Mouse (Mus musculus): ENCODE measurements around the gene Rab4b.

The Rab4b gene

DNA sequence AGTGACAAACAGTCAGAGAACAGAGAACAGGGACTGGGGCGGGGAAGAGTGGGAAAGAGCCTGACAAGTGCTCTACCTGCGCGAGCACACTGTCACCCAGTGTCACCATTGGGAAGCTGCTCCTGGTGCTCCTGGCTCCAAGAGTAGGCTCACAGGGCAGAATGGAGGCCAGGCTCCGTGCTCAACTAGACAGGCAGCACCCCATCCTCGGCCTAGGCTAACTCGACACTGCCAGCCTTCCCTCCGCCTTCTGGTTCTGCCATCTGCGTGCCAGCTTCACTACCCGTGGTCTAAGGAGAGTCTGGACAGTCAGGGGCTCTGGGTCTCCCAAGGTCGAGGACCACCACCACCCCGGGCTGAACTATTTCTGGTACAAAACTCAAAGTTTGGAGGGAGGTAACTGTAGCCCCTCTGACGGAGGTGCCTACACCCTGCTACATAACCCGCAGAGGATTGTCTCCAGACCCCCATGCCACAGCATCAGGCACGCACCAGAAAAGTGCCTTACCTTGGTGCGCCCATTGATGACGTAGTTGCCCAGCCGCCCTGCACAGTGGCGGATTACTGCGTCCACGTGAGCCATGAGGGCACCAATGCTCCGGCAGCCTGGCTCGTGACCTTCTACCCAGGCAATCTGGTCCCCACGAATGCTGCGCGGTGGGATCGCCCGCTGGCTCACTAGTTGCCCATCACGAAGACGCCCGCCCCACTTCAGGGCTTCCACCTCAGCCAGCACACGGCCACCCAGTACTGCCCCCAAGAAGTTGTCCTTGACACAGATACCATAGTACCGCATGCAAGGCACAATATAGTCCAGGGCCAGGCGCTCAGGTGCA lies 14.4 kb downstream of the Rab4b start:
- in situ Hi-C loops (cut with MboI; ENCODE audit: low pct_unique_long_range_greater_than_20kb in 1 of 2, low sequenced_read_pairs in 2 of 2, unreplicated experiment in 1 of 2), result no loop called here

DNA sequence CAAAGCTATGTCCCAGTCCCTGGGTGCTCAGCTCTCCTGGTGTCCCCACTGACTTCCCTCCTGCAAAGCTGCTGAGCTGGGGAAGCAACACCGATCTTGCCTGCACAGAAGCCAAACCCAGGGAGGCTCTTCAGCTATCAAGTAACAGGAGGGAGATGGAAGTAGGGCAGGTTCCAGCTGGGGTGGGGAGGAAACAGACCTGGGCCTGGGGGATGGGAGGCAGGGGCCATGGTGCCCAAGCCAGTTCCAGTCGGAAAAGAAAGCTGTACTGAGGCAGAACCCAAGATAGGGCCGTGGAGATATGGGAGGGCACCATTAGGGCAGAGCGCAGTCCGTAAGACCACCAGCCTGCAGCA lies 15.3 kb downstream of the Rab4b start:
- in situ Hi-C loops (cut with MboI; ENCODE audit: low pct_unique_long_range_greater_than_20kb in 1 of 2, low sequenced_read_pairs in 2 of 2, unreplicated experiment in 1 of 2), result no loop called here

DNA sequence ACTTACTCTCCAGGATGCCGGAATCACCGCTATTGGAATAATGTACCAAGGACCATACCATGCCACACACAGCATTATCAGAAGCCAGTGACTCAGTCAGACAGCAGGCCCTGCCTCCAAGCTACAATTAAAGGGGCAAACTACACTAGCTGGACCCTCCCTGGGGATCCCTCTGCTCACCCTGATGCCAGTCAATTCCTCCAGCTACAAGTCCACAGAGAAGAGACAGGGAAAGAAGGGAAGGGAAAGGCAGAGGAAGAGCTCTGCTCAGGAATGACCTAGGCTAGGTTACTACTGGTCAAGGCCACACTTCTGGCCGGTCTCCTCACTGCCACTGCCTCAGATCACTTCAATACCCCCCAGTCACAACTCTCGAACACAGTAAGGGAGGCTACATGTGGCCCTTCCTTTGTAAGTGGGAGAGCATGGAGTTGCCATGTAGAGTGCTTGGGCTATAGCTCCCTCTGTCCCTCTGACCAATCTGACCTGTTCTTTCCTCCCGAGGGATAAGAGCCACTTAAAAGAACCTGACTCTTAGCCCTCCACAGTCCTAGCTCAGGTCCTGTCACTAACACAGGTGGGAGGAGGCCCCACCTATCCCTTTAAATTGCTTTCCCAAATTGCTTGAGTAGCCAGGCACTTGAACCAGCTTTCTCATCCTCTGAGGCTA lies 15.8 kb downstream of the Rab4b start:
- in situ Hi-C loops (cut with MboI; ENCODE audit: low pct_unique_long_range_greater_than_20kb in 1 of 2, low sequenced_read_pairs in 2 of 2, unreplicated experiment in 1 of 2), result no loop called here

DNA sequence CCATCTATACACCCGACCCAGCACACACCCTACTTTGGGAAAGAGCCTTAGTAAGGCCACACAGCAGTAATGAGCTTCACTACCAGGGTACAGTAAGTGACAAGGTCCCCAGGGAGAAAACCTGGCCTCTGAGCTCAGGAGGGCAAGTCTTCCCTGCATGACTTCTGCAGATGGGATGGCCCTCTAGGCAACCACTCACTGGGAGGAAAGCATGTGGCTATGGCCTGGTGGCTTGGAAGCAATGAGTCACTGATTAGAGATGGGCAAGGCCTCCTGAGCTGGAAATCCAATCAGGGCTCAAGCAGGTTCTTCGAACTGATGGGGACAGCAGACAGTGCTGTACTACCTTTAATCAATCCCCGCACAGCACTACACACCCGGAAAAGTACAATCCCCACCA lies 17.0 kb downstream of the Rab4b start:
- in situ Hi-C loops (cut with MboI; ENCODE audit: low pct_unique_long_range_greater_than_20kb in 1 of 2, low sequenced_read_pairs in 2 of 2, unreplicated experiment in 1 of 2), result no loop called here

DNA sequence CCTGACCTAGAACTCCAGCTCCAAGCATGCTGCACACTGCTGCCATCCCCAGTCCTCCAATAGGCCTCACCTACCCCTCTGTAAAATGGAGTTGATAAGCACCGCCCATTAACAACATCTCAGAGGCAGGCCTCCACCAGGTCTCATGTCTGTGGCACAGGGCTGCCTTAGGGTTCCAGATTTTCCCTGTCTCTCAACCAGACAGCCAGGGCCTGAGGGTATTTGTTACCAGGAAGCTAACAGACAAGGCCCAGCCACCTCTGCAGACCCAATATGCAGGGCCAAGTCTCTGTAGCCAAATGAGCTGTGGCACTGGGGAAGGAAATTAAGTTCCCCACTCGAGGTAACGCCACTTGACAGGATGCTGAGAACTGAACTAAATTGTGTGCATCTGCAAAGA lies 17.8 kb downstream of the Rab4b start:
- in situ Hi-C loops (cut with MboI; ENCODE audit: low pct_unique_long_range_greater_than_20kb in 1 of 2, low sequenced_read_pairs in 2 of 2, unreplicated experiment in 1 of 2), result no loop called here

DNA sequence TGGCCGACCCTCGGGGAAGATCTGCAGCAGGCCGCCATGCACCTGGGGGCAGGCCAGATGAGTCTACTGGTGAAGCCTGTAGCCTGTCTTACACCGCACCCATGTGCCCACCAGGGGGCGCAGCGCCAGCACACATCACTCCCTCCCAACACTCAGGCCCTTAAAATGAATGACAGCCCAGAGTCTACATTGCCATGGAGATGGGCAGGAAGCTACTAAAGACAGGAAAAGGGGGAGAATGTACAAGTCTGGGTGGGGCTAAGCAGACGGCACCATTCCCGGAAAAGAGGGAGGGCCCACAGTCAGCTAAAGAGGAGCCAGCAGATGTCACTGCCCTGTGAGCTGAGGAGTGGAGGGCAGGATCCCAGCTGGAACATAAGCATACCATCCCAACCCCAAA lies 18.8 kb downstream of the Rab4b start:
- in situ Hi-C loops (cut with MboI; ENCODE audit: low pct_unique_long_range_greater_than_20kb in 1 of 2, low sequenced_read_pairs in 2 of 2, unreplicated experiment in 1 of 2), result no loop called here

DNA sequence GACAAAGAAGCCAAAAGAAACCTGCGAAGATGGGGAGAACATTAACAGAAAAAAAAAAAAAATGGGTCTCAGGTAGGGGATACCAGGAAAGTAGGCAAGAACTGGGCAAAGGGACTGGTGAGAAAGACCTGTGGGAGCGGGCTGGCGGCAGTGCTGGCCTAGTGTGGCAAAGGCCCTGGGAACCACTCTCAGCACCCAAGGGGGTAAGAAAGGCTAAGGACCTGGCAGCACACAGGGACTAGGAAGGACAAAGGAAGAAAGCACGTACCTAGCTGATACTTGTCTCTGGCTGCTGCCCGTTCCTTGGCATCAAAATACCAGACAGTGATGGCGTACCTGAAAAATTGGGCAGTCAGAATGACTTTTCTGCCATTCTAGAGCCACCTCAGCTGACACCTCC lies 19.4 kb downstream of the Rab4b start:
- in situ Hi-C loops (cut with MboI; ENCODE audit: low pct_unique_long_range_greater_than_20kb in 1 of 2, low sequenced_read_pairs in 2 of 2, unreplicated experiment in 1 of 2), result no loop called here

DNA sequence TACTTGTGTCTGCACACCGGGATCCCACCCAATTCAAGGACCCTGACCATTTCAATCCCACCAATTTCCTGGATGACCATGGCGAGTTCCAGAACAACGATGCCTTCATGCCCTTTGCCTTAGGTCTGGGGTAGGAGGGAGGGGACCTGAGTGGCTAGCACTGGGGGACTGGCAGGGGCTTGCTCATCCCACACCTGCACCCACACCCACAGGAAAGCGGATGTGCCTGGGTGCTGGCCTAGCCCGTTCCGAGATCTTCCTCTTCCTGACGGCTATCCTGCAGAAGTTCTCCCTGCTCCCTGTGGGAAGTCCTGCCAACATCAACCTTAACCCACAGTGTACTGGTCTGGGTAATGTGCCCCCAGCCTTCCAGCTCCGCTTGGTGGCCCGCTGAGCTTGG lies 20.5 kb downstream of the Rab4b start:
- in situ Hi-C loops (cut with MboI; ENCODE audit: low pct_unique_long_range_greater_than_20kb in 1 of 2, low sequenced_read_pairs in 2 of 2, unreplicated experiment in 1 of 2), result no loop called here

DNA sequence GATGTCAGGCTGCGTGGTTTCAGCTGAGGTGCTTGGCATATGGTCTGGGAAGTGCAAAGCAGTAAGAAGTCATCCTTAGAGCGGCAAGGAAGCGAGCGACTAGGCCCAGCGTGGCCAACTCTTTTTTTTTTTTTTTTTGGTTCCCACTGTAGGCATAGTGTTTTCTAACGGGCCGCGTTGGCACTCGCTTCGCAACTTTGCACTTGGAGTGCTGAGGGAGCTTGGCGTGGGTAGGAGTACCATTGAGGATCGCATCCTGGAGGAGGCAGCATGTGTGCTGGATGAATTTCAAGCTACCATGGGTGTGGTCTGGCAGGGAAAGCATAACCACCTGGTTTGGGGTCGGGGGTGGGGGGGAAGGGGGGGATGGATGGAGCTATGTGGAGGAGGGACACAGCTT lies 22.7 kb downstream of the Rab4b start:
- in situ Hi-C loops (cut with MboI; ENCODE audit: low pct_unique_long_range_greater_than_20kb in 1 of 2, low sequenced_read_pairs in 2 of 2, unreplicated experiment in 1 of 2), result no loop called here

DNA sequence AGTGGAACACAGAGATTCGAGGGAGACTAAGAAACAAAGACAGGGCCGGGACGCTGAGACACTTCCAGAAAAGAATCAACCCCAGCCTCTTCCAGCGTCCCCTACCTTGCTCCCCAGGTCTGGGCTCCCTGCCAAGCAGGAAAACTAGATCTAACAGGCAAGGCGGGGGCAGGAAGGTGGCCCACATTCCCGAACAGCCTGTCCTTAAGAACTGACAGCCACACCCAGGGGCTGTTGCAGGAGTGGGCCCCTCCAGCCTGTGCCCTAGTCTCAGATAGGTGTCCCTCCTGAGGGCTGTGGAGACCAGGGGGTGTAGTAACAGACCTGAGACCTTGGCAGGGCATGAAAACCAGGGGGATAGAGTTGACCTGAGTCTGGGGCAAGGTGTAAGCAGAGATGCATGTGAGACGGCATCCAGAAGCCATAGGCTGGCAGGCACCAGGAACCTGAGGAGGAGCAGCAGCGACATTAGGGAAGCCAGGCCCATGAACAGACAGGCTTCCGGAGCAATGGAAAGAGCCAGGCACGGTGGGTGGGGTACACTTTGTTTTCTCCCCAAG lies 25.4 kb downstream of the Rab4b start, which contains the start of gene Cyp2t4:
Gene Cyp2t4 (plus strand): TSS at position 510 of the 560 bp plus-strand sequence.
- in situ Hi-C loops (cut with MboI; ENCODE audit: low pct_unique_long_range_greater_than_20kb in 1 of 2, low sequenced_read_pairs in 2 of 2, unreplicated experiment in 1 of 2), result no loop called here

DNA sequence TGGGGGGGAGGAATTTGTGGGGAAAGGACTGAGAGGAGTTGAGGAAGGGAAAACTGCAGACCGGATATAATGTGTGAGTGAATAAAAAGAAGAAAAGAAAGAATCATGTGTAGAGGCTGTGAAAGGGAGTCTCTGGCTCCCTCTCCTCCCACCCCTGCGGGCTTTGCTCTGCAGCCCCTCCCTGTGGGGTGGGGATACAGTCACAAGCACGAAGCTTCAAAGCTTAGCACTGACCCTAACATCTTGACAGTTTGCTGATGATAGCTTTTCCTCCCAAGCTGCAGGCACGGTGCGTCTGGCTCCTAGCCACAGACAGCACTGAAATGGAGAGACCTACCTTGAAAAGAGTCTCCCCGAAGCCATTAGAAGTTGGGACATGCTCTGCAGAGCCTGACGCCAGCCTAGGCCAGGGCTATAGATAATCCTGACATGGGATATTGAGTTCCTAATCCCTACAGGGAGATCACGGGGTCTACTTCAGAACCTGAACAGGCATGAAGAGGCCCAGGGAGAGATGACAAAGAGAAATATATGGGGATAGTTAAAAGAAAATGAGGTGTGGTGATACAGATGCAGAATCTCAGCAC lies 42.2 kb downstream of the Rab4b start:
- in situ Hi-C loops (cut with MboI; ENCODE audit: low pct_unique_long_range_greater_than_20kb in 1 of 2, low sequenced_read_pairs in 2 of 2, unreplicated experiment in 1 of 2), result loop anchor here in 1 of 2 experiments (10.0 kb wide), 1 partner anchor 362 kb away; no protein-coding TSS in a partner anchor

DNA sequence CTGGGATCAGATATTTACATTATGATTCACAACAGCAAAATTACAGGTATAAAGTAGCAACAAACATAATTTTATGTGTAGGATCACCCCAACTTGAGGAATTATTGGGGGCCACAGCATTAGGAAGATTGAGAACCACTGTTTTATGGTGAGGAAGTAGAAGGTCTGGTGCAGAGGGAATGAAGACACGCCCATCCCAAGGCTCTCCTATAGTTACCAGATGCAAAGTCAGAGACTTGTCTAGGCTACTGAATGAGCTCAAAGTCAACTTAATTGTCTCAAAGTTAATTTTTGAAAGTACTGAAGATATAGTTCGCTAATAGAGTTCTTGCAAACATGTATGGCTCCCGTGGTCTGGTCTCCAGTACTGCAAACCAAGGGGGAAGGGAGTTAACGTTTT lies 44.9 kb downstream of the Rab4b start:
- in situ Hi-C loops (cut with MboI; ENCODE audit: low pct_unique_long_range_greater_than_20kb in 1 of 2, low sequenced_read_pairs in 2 of 2, unreplicated experiment in 1 of 2), result loop anchor here in 1 of 2 experiments (10.0 kb wide), 1 partner anchor 359 kb away; no protein-coding TSS in a partner anchor

DNA sequence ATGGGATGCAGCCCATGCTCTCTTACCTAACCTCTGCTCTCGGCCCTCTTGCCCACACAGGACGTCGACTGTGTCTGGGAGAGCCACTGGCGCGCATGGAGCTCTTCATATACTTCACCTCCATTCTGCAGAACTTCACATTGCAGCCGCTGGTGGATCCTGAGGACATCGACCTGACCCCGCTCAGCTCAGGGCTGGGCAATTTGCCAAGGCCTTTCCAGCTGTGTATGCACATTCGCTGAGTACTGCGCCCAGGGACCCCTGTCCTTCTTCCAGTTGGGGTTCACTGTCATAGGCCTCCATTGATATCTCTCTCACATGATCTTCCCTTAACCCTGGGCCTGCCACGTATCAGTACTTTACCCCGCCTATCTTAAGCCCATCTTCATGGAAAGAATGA lies 45.5 kb downstream of the Rab4b start:
- in situ Hi-C loops (cut with MboI; ENCODE audit: low pct_unique_long_range_greater_than_20kb in 1 of 2, low sequenced_read_pairs in 2 of 2, unreplicated experiment in 1 of 2), result loop anchor here in 1 of 2 experiments (10.0 kb wide), 1 partner anchor 358 kb away; no protein-coding TSS in a partner anchor

DNA sequence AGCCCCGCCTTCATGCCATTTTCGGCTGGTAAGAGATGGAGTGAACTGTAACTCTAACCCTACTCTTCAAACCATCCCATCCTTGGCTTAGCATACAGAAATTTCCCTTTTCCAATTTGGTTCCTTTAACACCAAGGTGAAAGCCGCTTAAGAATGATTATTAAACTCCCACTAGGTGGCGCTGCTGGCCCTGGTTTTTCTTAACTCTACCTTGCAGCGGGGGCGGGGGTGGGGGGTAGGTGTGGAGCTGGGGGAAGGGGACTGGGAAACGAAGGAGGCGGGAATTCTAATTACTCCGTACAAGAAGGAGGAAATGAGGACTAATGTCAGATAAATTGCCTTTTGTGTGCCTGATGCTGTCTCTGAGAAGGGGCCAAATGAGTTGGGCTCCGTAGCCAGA lies 46.1 kb downstream of the Rab4b start:
- in situ Hi-C loops (cut with MboI; ENCODE audit: low pct_unique_long_range_greater_than_20kb in 1 of 2, low sequenced_read_pairs in 2 of 2, unreplicated experiment in 1 of 2), result loop anchor here in 1 of 2 experiments (10.0 kb wide), 1 partner anchor 358 kb away; no protein-coding TSS in a partner anchor

DNA sequence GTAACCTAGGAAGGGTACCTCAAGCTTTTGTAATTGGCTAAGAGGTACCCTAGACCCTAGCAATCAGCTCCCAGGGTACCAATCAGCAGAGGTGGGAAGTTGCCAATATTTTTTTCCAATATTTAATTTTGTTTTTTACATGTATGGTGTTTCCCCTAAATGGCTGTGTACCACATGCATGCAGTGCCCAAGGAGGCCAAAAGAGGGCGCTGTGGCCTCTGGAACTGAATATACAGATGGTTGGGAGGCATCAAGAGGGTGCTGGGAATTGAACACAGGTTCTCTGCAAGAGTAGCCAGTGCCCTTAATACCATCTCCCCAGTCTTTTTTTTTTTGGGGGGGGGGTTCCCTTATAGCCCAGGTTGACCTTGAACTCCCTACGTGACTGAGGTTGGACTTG lies 47.3 kb downstream of the Rab4b start:
- in situ Hi-C loops (cut with MboI; ENCODE audit: low pct_unique_long_range_greater_than_20kb in 1 of 2, low sequenced_read_pairs in 2 of 2, unreplicated experiment in 1 of 2), result loop anchor here in 1 of 2 experiments (10.0 kb wide), 1 partner anchor 357 kb away; no protein-coding TSS in a partner anchor

DNA sequence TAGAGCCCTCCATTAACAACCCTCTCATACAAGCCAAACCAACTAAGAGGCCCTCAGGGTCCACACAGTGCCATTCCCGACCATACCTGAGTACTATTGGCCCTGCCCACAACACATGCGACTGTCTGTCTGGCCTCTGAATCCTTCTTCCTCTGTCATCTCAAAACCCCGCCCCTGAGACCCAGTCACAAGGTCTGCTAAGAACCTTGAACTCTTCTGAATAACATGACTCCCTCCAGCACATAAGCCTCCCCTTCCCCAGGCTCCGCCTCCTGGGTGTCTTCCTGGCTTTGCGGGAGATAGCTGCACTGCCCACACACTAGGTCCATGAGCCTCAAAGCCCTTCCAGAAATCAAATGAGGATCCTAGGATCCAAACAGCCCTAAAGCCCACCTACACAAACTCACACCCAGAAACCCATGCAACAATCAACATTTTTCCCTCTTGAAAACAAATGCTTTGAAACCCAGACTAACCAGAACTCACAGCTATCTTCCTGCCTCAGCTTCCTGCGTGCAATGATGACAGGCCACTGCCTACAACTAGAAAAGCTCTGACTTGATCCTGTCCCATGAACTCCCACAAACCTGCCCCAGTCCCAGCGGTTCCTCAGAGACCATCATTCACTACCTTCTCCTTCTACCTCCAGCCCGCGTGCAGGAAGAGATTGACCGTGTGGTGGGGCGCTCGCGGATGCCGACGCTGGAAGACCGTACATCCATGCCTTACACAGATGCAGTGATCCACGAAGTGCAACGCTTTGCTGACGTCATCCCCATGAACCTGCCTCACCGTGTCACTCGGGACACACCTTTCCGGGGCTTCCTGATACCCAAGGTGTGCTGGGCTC lies 48.0 kb downstream of the Rab4b start:
- in situ Hi-C loops (cut with MboI; ENCODE audit: low pct_unique_long_range_greater_than_20kb in 1 of 2, low sequenced_read_pairs in 2 of 2, unreplicated experiment in 1 of 2), result loop anchor here in 1 of 2 experiments (10.0 kb wide), 1 partner anchor 356 kb away; no protein-coding TSS in a partner anchor

DNA sequence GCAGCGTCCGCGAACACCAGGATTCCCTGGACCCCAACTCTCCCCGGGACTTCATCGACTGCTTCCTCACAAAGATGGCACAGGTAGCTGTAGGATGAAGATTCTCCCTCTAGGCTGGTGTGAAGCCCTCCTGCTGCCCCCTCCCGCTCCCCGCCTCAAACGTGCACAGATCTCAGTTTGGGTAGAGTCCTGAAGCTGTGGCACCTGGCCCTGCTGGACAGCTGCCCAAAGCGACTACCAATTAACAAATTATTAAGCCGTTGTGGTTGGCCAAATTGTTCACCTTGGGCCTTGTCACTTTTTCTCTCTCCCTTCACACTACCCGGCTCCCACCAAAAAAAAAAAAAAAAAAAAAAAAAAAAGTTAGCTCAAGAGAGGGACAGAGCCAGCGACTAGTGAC lies 48.9 kb downstream of the Rab4b start:
- in situ Hi-C loops (cut with MboI; ENCODE audit: low pct_unique_long_range_greater_than_20kb in 1 of 2, low sequenced_read_pairs in 2 of 2, unreplicated experiment in 1 of 2), result loop anchor here (10.0 kb wide), 1 partner anchor 355 kb away; no protein-coding TSS in a partner anchor

DNA sequence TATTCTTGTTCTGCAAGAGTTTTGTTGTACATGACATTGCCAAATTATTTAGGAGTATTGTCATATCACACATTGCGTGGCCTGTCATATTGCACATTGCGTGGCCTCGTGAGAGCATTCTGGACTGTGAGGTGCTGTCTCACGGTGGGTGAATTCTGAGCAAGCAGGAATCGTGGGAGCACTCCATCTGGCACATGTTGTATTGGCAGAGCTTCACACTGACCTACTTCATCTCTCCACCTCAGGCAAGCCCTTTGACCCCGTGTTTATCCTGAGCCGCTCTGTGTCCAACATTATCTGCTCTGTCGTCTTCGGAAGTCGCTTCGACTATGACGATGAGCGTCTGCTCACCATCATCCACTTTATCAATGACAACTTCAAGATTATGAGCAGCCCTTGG lies 49.8 kb downstream of the Rab4b start:
- in situ Hi-C loops (cut with MboI; ENCODE audit: low pct_unique_long_range_greater_than_20kb in 1 of 2, low sequenced_read_pairs in 2 of 2, unreplicated experiment in 1 of 2), result loop anchor here in 1 of 2 experiments (10.0 kb wide), 1 partner anchor 354 kb away; no protein-coding TSS in a partner anchor

Measured in mouse embryonic stem cell (cell line).